Mouse (Mus musculus) small intestine, adult 2 months (tissue): ENCODE data around the gene Pdcd11.

ENCODE experiments used
- CTCF ChIP-seq: fragments of 200-500 bp; IDR thresholded peaks from 2 replicates; pipeline ENCODE4 v1.5.1; 2012; ENCODE audit warnings: low read depth, mild to moderate bottlenecking, control low read depth, inconsistent platforms, low read length, moderate library complexity, mixed read lengths; ENCODE audit not compliant: insufficient replicate concordance, insufficient read length; ENCODE audit errors: extremely low read depth
- POLR2A ChIP-seq: fragments of 200-500 bp; IDR thresholded peaks from 2 replicates; pipeline ENCODE4 v1.6.1; 2012; ENCODE audit warnings: low read depth, mild to moderate bottlenecking, control low read depth, inconsistent platforms, low read length, moderate library complexity

- no peak for TF ChIP-seq CTCF
- no peak for TF ChIP-seq POLR2A
Measured at GRCm38 (mm10) chr19:47118634-47119033, 28.1 kb downstream of the Pdcd11 start.
